Mouse (Mus musculus): ENCODE data around the gene Angptl8.

GRCm38 (mm10) chr9:21872204-21872603 lies 36.9 kb downstream of the Angptl8 start:
- TF ChIP-seq CTCF (IDR thresholded peaks at IDR 0.05; ENCODE audit: low read depth, low read length) = no peak
- no peak for TF ChIP-seq POLR2A (IDR thresholded peaks at IDR 0.05; ENCODE audit: extremely low read depth, insufficient read depth, low read length)

Data from liver, adult 2 months (tissue).